Mouse (Mus musculus): Measurements from ENCODE around the gene Bcan. TPM values are rescaled to one million over a fixed set of nuclear protein-coding genes. Genes with fewer than 3 reads are reported as not detected.

The Bcan gene
- polyA plus RNA-seq, 1 experiment = not detected

DNA sequence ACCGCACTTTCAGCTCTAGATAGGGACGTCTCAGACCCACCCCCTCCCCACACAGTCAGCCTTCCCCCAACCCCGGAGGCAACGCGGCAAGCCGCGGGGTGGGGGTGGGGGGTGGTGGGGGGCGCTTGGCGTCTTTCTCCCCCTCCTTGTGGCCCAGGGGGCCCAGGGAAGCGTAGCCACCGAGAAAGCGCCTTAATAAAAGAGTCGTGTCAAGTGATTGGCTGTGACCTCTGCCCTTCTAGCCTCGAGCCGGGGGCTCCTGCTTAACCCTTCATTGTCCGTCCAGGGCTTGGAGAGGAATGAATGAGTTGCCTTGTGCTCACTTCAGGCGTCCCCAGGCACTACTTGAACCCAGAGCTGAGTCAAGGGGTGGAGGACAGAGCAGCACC, 52.2 kb downstream of the Bcan start:
- Histone ChIP-seq H3K4me3 (ENCODE audit: insufficient read depth, low read depth, low read length) (no peak overlapping the region), H3K27ac (replicated peaks; ENCODE audit: low read depth, low read length) (no peak overlapping the region), H3K4me1 (ENCODE audit: control insufficient read depth, insufficient read depth, insufficient read length, low read length) (no peaks in the 10 kb centered on the region; the same call in 1 of the 2 replicates)

DNA sequence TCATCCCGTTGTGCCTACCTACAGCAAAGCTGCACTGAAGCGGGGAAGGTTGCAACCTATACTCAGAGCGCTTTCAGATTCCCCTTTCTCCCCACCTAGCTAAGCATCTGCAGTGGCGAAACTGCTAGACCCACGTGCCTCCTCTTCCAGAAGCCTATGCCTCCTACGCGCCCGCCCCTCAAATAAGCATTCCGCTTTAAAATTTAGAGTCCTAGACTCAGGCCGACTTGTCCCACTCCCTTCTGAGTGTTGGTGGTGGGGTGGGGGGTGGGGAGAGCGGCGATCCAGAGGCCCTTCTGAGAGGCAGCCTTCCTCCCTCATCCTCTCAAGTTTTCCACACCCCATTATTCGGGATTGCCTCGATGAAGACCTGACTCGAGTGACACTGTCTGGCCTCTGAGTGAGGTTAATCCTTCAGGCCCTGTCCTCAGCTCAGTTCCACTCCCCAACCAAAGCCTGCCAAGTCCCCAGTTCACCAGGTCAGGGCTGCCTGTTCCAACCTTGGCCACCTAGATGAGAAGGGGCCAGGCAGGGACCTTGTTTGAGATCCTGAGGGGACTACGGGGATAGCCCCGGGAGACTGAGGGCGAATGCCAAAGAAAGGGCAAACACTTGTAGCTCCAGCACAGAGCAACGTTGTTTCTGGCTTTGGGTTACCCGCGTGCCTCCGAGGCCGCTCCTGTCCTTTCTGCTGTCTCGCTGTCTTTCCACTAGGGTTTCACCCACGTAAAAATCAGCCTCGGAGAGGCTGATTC, 52.8 kb downstream of the Bcan start:
- Histone ChIP-seq H3K4me3 (ENCODE audit: insufficient read depth, low read depth, low read length) (no peak overlapping the region), H3K27ac (replicated peaks; ENCODE audit: low read depth, low read length) (no peak overlapping the region)

DNA sequence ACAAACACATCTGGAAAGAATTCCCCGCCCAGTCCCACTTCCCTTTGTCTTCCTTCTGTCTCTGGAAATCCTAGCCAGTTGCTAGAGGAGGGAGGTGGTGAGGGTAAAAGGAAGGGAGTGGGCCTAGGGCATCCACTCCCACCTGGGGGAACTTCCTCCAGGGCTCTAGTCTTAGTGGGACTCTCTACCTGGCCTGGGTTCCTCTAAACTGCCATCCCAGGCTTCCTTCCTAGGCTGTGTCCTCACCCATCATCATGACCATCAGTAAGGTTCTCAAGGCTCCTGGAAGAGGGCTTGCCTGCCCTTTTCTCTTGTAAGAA, 53.5 kb downstream of the Bcan start:
- Histone ChIP-seq H3K4me1 (ENCODE audit: control insufficient read depth, insufficient read depth, insufficient read length, low read length) (no peaks in the 10 kb centered on the region; the same call in 1 of the 2 replicates), H3K4me3 (ENCODE audit: insufficient read depth, low read depth, low read length) (no peak overlapping the region), H3K27ac (replicated peaks; ENCODE audit: low read depth, low read length) (no peak overlapping the region)

More for the DNA sequence above, 52.8 kb downstream of the Bcan start:
- H3K4me1 ChIP-seq (ENCODE audit: control insufficient read depth, insufficient read depth, insufficient read length, low read length) = no peaks in the 10 kb centered on the region; the same call in 1 of the 2 replicates

DNA sequence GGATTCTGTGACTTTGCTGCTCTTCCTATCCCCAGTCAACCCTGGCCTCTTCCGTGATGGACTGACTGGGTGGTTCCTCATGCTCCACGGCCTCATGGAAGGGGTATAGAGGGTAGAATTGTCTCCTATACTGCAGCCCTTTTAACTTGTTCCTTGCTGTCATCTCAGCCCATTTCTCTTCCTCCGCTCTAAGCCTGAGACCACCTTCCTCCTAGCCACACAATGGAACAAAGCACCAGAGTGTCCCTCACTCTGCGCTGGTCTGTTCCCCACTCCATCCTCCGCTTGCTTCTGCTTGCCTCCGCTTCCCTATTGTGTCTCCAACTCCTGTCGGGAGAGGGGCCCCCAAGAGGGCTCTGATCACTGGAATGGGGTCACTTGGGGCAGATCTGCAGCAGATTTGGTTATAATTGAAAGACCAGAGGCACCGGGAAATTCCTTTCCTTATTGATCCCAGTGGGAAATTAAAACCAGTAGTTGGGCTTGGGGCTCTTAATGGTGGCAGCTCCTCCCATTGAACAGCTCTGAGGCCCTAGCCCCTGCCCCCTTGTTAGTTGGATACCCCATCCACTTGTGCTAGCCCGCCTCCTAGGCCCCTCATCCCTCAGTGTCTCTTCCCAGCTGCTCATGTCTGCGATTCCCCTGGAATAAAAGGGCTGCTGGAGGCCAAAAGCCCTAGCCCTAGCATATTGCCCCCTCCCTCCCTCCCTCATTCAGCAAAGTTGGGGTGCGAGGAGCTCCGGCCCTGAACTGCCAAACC, 54.1 kb downstream of the Bcan start:
- Histone ChIP-seq H3K4me1 (ENCODE audit: control insufficient read depth, insufficient read depth, insufficient read length, low read length) (no peaks in the 10 kb centered on the region; the same call in 1 of the 2 replicates), H3K4me3 (ENCODE audit: insufficient read depth, low read depth, low read length) (no peak overlapping the region), H3K27ac (replicated peaks; ENCODE audit: low read depth, low read length) (no peak overlapping the region)

DNA sequence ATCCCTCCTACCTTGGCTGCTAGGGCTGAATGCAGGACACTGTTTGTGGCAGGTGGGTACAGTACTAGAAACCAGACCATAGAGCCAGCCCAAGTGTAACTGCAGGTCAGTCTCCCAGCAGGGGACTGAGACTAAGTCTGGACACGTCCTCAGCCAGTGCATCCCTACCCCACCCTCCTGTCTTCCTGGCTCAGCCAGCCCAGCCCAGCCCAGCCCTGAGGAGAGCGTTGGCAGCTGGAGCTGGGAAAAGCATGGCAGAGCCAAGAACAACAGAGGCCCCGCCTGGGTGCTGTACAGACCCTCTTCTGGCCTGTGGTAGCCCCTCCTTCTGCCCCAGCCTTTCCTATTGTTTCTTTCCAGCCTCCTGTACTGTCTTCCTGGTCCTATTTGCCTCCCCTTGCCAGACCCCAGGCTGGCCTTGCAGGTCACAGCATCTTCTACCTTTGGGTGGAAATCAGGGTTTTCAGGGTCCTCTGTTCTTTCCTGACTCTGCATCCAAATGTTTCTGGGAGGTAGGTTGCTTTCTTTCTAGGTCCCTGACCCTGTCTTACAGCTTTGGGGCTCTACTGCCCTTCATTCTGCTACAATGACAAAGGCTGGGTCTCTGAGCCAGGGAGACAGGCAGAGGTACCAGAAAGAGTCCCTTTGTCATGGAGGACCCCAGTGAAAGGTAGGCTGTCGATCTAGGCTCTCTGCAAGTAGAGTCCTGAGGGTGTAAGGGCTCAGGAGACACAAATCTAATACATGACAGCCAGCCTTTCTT, 55.0 kb downstream of the Bcan start:
- H3K4me3 ChIP-seq (ENCODE audit: insufficient read depth, low read depth, low read length) = no peak overlapping the region
- H3K27ac ChIP-seq (replicated peaks; ENCODE audit: low read depth, low read length) = no peak overlapping the region
- no peaks in the 10 kb centered on the region; the same call in 1 of the 2 replicates for H3K4me1 ChIP-seq (ENCODE audit: control insufficient read depth, insufficient read depth, insufficient read length, low read length)

DNA sequence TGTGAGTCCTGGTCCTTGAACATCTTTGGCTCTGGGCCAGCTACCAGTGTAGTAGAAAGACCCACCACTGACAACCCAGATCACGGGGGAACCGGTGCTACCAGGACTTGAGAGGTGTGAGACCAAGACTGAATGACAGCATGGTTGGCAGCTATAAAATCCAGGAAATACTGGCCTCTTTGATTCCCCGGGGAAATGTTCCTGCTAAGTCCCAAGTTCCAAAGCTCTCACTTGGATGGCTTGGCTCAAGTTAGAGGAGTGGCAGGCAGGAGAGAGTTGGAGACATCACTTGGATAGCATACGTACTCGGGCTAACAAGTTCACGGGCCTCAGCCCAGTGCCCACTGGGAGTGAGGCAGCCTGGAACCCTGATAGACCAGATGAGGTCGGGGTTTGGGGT, 56.4 kb downstream of the Bcan start:
- H3K27ac ChIP-seq (replicated peaks; ENCODE audit: low read depth, low read length) = no peak overlapping the region
- H3K4me1 ChIP-seq (ENCODE audit: control insufficient read depth, insufficient read depth, insufficient read length, low read length) = no peaks in the 10 kb centered on the region
- no peak overlapping the region for H3K4me3 ChIP-seq (ENCODE audit: insufficient read depth, low read depth, low read length)

DNA sequence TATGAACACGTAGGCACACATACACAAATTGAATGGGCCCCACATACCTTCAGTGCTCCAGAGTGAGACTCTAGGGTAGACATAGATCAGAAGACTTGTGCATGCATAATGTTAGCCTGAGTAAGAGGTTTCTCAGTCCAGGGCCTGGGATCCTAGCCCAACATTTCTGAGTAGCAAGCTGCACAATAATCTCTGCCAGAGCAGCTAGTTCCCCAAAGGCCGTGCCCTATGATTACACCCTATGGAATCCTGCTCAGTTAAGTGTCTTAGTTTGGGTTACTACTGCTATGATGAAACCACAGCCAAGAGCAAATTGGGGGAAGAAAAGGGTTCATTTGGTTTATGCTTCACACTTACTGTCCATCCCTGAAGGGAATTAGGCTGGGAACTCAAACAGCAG, 57.6 kb downstream of the Bcan start:
- H3K27ac ChIP-seq (replicated peaks; ENCODE audit: low read depth, low read length) = no peak overlapping the region
- H3K4me1 ChIP-seq (ENCODE audit: control insufficient read depth, insufficient read depth, insufficient read length, low read length) = no peaks in the 10 kb centered on the region
- H3K4me3 ChIP-seq (ENCODE audit: insufficient read depth, low read depth, low read length) = no peak overlapping the region

DNA sequence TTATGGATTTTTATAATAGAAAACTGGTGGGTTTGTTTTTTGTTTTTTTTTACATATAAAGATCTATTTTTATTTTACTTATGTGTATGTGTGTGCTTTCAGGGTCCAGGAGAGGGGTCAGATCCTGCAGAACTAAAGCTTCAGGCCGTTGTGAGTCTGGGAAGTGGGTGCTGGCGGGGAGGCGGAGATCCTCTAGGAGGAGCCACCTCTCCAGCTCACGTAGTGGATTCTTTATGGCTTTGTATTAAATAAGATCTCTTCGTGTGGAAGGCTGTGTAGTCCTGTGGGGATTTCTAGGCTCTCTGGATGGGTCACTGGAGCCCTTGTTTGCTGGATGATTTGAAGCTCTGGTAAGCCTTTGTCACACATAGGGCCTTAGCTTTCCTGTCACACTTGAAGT, 59.4 kb downstream of the Bcan start:
- no peaks in the 10 kb centered on the region for H3K4me1 ChIP-seq (ENCODE audit: control insufficient read depth, insufficient read depth, insufficient read length, low read length)
- no peak overlapping the region for H3K27ac ChIP-seq (replicated peaks; ENCODE audit: low read depth, low read length)
- H3K4me3 ChIP-seq (ENCODE audit: insufficient read depth, low read depth, low read length) = no peak overlapping the region

Other genes with a start within 250 kb of the Bcan start
- not detected in 2 replicates for gene Ntrk1, start 205.1 kb downstream of the Bcan start, polyA plus RNA-seq (2012; ENCODE audit: insufficient read depth, insufficient read length, missing spikeins)
- not detected in 2 replicates for gene Insrr, start 203.3 kb downstream of the Bcan start, polyA plus RNA-seq (2012; ENCODE audit: insufficient read depth, insufficient read length, missing spikeins)
- gene Pear1, start 175.9 kb downstream of the Bcan start, polyA plus RNA-seq (2012; ENCODE audit: insufficient read depth, insufficient read length, missing spikeins) = 2.7 and 4.0 TPM in 2 replicates
- not detected in 2 replicates for gene Sh2d2a, start 153.5 kb downstream of the Bcan start, polyA plus RNA-seq (2012; ENCODE audit: insufficient read depth, insufficient read length, missing spikeins)
- gene Prcc, start 114.6 kb downstream of the Bcan start, polyA plus RNA-seq (2012; ENCODE audit: insufficient read depth, insufficient read length, missing spikeins) = 25.6 and 28.7 TPM in 2 replicates
- 178 and 215 TPM in 2 replicates for gene Hdgf, start 93.9 kb downstream of the Bcan start, polyA plus RNA-seq (2012; ENCODE audit: insufficient read depth, insufficient read length, missing spikeins)
- gene Mrpl24, start 80.7 kb downstream of the Bcan start, polyA plus RNA-seq (2012; ENCODE audit: insufficient read depth, insufficient read length, missing spikeins) = 158 and 172 TPM in 2 replicates
- 6.7 and 7.9 TPM in 2 replicates for gene Isg20l2, start 69.9 kb downstream of the Bcan start, polyA plus RNA-seq (2012; ENCODE audit: insufficient read depth, insufficient read length, missing spikeins)
- gene Rrnad1, start 69.5 kb downstream of the Bcan start, polyA plus RNA-seq (2012; ENCODE audit: insufficient read depth, insufficient read length, missing spikeins) = 4.5 and 6.7 TPM in 2 replicates
- not detected in 2 replicates for gene Crabp2, start 51.6 kb downstream of the Bcan start, polyA plus RNA-seq (2012; ENCODE audit: insufficient read depth, insufficient read length, missing spikeins)
- 7.6 and 8.4 TPM in 2 replicates for gene Nes, start 29.2 kb downstream of the Bcan start, polyA plus RNA-seq (2012; ENCODE audit: insufficient read depth, insufficient read length, missing spikeins)
- gene Hapln2, start 27.4 kb upstream of the Bcan start, polyA plus RNA-seq (2012; ENCODE audit: insufficient read depth, insufficient read length, missing spikeins) = not detected in 2 replicates
- gene Gpatch4, start 42.9 kb upstream of the Bcan start, polyA plus RNA-seq (2012; ENCODE audit: insufficient read depth, insufficient read length, missing spikeins) = 11.0 and 13.9 TPM in 2 replicates
- gene Naxe, start 58.3 kb upstream of the Bcan start, polyA plus RNA-seq (2012; ENCODE audit: insufficient read depth, insufficient read length, missing spikeins) = 152 and 153 TPM in 2 replicates
- gene Ttc24, start 78.1 kb upstream of the Bcan start, polyA plus RNA-seq (2012; ENCODE audit: insufficient read depth, insufficient read length, missing spikeins) = not detected in 2 replicates
- 1.1 TPM in 1 of 2 replicates, not detected in the other for gene Iqgap3, start 81.7 kb upstream of the Bcan start, polyA plus RNA-seq (2012; ENCODE audit: insufficient read depth, insufficient read length, missing spikeins)
- gene Mef2d, start 142.1 kb upstream of the Bcan start, polyA plus RNA-seq (2012; ENCODE audit: insufficient read depth, insufficient read length, missing spikeins) = 34.8 and 50.0 TPM in 2 replicates